Mouse (Mus musculus): ENCODE results near the gene Ireb2. TPM values are rescaled to one million over a fixed set of nuclear protein-coding genes. Genes with fewer than 3 reads are reported as not detected.
"Not testable (repeated sequence)": the region's sequence is repeated elsewhere in the genome, so short reads cannot be mapped to it uniquely, and the experiment has no call there.

Gene Ireb2
- 24.1 and 27.8 TPM in 2 replicates for polyA plus RNA-seq (2015; fragmentation: Nextera tagmentation; extraction: Ambion mirVana)

DNA sequence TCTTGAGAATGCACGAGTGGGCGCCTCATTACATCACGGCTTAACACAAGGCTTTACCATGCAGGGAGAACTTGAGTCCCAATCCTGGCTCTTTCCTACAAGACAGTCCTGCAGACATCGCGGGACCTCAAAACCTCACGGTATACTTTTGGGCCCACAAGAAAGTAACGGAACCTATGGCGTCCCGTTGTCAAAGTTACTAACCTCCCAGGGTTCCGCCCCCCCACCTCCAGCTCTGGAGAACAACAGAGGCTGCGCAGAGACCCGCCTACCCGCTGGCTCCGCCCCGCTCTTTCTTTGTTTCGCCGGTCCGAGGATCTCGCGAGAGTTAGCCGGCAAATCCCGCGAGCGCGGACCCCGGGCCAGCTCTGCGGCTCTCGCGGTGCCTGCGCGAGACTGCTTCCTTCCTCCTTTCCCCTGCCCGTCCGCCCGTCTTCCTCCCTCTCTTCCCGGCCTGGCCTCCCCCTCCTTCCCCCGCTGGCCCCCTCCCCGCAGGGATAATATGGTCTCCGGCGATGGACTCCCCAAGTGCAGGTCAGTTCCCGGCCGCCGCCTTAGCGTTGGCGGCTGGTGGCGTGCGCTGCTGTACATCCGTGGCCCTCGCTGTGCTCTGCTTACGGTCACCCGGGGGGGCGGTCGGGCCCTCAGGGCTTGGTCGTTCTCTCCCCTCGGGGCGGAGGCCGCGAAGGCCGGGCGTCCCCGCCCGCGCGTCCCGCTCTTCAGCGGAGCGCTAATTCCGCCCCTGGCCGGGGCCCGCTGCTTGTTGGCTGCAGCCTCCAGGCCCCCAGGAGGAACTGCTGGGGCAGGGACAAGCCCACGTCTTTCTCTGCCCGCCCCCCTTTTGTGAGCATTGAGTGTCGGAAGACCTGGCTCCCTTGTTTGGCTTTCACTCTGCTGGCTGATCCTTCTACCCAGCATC, at the start of gene Ireb2:
Gene Ireb2 (plus strand): TSS at position 427 of the 919 bp plus-strand sequence.
- Histone ChIP-seq H3K9me3 (no peaks in the 10 kb centered on the region), H3K4me1 (replicated peaks) (peaks cover 5% of the 10 kb centered on the region; the same call in 1 of the 2 replicates), H3K4me2 (replicated peaks) (peak within 1 kb of the TSS; percentile 66), H3K27ac (peak within 1 kb of the TSS; percentile 93), H3K27me3 (replicated peaks) (no peaks in the 10 kb centered on the region), H3K4me3 (replicated peaks) (peak within 1 kb of the TSS; percentile 85), H3K9ac (peak within 1 kb of the TSS; percentile 96), H3K36me3 (no peaks in the 10 kb centered on the region)
- WGBS = under 1% methylated on average over 72 of the region's 72 CpGs
- ATAC-seq = peak; percentile 99

DNA sequence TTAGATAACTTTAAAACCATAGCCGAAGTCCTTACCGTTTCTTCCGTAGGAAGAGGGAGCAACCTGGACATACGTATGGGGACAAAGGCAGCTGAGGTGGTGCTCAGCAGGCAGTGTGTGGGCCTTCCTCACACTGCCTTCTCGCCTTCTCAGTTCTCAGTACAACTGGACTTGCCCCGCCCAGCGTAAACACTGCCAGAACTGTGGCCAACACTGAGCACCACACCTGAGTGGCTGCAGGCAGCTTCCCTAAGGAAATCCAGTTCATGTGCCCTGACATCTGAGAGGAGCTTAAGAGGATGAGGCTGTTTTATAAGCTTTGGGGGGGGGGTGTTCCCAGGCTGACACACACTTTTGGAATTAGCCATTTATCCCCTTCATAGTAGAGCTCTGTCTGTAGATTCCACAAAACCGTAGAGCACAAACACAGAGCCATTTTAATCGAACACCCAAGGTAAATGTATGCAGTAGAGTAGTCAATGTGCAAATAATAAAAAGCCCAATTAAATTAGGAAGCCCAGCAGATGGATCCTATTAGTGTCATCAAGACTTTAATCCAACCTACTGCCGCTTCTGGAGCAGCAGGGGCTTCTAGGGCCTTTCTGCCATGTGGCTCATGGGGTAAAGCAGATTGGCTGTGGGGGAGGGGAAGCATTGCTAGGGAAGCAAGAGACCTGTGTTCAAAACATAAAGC, 46.9 kb upstream of the Ireb2 start:
- Histone ChIP-seq H3K9me3 (no peaks in the 10 kb centered on the region), H3K4me3 (replicated peaks) (no peak overlapping the region), H3K4me2 (replicated peaks) (no peak overlapping the region), H3K9ac (no peak overlapping the region), H3K36me3 (no peaks in the 10 kb centered on the region), H3K4me1 (replicated peaks) (0 out of 2 replicates have a peak, but pooled peaks cover 3% of the 10 kb centered on the region), H3K27me3 (replicated peaks) (no peaks in the 10 kb centered on the region), H3K27ac (no peak overlapping the region)
- WGBS = 61% methylated on average over 10 of the region's 10 CpGs
- peak; percentile 20; the same call in 1 of the 2 replicates for ATAC-seq

DNA sequence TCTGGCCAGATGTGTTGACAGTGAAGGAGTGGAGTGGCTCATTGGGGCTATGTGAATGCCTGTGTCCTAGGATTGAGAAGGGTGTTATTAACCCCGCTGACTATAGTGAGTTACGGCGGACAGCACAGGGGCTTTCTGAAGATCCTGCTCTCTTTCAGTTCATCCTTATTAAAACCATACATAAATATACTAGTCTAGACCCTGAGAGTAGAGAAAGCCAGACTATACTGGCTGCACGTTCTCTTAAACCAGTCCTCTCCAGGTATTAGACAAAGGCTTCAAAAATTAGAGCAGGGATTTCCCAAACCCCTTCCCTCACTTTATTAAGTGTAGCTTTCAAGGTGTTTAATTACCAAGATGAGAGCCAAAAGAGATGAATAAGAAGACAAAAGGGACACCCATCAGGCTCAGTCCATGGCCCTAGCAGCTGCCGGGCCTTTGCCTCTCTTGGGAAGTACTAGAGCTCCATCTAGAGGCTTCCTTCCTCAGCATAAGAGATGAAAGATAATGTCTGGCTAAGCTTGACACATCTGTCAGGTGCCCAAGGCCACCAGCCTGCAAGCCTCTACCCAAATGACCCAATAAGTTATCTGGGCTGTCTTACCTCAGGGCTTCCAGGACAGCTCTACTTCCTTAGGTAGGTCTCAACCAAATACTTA, 42.0 kb upstream of the Ireb2 start:
- H3K4me3 ChIP-seq (replicated peaks) = no peak overlapping the region
- H3K4me1 ChIP-seq (replicated peaks) = 0 out of 2 replicates have a peak, but pooled peaks cover under 1% of the 10 kb centered on the region
- H3K27ac ChIP-seq = no peak overlapping the region
- ATAC-seq = peak; percentile 39; the same call in 1 of the 2 replicates
- H3K36me3 ChIP-seq = no peaks in the 10 kb centered on the region
- no peak overlapping the region for H3K9ac ChIP-seq
- WGBS = 61% methylated on average over 5 of the region's 5 CpGs
- no peak overlapping the region for H3K4me2 ChIP-seq (replicated peaks)
- H3K9me3 ChIP-seq = no peaks in the 10 kb centered on the region
- H3K27me3 ChIP-seq (replicated peaks) = no peaks in the 10 kb centered on the region

DNA sequence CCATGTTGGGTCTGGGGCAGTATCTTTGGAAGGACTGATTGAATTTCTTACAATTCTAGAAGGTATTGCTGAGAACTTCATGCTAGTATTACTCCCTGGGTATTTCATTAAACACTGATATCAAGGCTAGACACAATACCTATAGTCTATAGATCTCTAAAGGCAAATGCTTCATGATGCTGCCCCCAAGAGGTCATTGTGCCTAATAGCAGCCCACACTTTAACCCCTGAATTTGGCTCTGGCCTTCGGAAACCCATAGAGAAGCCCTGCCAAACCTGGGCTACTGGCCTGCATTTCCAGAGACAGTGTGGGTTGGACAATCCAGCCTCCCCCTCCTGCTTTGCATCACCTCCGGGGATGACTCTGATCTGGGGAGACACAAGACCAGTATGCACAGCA, 33.8 kb upstream of the Ireb2 start:
- no peak for ATAC-seq
- Histone ChIP-seq H3K9ac (no peak overlapping the region), H3K9me3 (no peaks in the 10 kb centered on the region), H3K27ac (no peak overlapping the region), H3K27me3 (replicated peaks) (no peaks in the 10 kb centered on the region), H3K36me3 (no peaks in the 10 kb centered on the region), H3K4me3 (replicated peaks) (no peak overlapping the region), H3K4me1 (replicated peaks) (no peaks in the 10 kb centered on the region), H3K4me2 (replicated peaks) (no peak overlapping the region)
- 35% methylated on average over 2 of the region's 2 CpGs for WGBS

DNA sequence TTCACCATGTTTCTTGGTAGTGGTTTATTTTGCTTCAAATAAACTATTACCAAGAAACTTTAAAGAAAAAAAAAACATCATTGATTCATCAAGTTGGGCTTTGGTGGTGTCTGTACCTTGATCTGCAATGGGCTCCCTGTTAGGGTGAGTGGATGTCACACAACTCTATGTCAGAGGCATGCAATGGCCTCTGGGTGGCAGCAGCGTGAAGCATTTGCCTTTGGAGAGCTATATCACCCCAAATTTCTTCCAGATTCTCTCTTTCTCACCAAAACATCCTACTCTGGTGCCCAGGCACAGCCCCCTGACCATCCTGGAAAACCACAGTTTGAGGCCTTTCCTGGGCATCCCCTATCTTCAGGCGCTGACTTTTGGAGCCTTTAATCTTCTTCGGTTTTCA, 33.0 kb upstream of the Ireb2 start:
- Histone ChIP-seq H3K4me3 (replicated peaks) (no peak overlapping the region), H3K9me3 (no peaks in the 10 kb centered on the region), H3K4me1 (replicated peaks) (no peaks in the 10 kb centered on the region), H3K27me3 (replicated peaks) (no peaks in the 10 kb centered on the region), H3K9ac (no peak overlapping the region), H3K4me2 (replicated peaks) (no peak overlapping the region), H3K27ac (no peak overlapping the region), H3K36me3 (no peaks in the 10 kb centered on the region)
- ATAC-seq = no peak
- WGBS = 45% methylated on average over 3 of the region's 3 CpGs

DNA sequence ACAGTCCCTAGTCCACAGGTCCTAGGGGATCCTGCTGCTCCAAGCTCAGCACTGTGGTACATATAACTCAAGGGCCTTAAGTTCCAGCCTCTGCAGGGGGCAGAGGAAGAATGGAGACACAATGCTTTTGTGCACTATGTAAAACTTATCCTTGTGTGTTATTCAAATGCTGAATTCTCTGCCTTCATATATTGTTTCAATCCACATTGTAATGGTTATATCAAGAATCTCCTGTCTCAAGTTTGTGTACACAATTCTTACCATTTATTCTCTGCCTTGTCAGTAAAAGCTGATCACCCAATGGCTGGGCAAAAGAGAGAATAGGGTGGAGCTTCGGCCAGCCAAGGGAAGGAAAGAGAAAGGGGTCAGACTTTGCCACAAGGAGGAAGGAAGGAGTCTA, 29.8 kb upstream of the Ireb2 start:
- Histone ChIP-seq H3K4me1 (replicated peaks) (no peaks in the 10 kb centered on the region), H3K9ac (no peak overlapping the region), H3K27ac (no peak overlapping the region), H3K36me3 (no peaks in the 10 kb centered on the region), H3K4me2 (replicated peaks) (no peak overlapping the region), H3K9me3 (no peaks in the 10 kb centered on the region), H3K4me3 (replicated peaks) (no peak overlapping the region), H3K27me3 (replicated peaks) (no peaks in the 10 kb centered on the region)
- no peak for ATAC-seq
- WGBS = 73% methylated on average over 1 of the region's 1 CpGs

DNA sequence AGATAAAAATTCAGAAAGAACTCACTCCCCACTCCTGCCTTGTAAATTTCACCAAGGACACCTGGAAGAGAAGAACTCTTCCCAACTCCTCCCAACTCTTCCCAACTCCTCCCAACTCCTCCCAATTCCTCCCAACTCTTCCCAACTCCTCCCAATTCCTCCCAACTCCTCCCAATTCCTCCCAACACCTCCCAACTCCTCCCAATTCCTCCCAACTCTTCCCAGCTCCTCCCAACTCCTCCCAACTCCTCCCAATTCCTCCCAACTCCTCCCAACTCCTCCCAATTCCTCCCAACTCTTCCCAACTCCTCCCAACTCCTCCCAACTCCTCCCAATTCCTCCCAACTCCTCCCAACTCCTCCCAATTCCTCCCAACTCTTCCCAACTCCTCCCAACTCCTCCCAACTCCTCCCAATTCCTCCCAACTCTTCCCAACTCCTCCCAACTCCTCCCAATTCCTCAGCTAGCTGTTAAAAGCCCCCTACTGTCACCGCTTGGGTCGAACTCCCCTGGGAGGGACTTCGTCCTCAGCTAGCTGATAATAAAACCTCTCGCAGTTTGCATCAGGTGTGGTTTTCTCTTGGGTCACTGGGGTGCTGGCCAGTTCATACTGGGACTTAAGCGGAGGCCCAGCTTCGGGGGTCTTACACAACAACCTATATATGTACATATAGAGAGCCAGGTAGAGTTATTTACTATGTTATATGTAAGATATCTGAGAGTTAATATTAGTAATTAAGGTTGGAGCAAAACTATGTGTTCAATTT, 27.5 kb upstream of the Ireb2 start:
- not testable (repeated sequence) for H3K36me3 ChIP-seq; H3K4me3 ChIP-seq (replicated peaks); H3K9me3 ChIP-seq; ATAC-seq; H3K9ac ChIP-seq; H3K4me1 ChIP-seq (replicated peaks); H3K27me3 ChIP-seq (replicated peaks); H3K4me2 ChIP-seq (replicated peaks); H3K27ac ChIP-seq
- WGBS = 81% methylated on average over 6 of the region's 6 CpGs

DNA sequence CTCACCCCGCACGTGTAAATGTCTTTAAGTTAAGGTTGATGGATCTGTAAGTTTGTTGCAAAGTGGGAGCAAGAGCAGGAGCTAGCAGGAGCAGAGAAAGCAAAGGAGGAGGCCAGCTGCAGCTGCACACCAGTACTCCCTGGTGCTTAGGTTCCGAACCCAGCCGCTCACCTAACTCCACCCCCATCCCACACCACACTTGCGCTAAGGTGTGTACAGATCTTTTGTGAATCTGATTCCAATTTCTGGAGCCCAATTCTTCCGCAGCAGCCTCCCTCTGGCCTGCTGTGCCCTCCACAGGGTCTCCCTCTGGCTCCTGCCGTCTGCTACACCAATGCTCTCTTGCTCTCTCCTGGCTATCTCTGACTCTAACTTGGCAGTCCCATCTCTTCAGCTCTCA, 25.8 kb upstream of the Ireb2 start:
- Histone ChIP-seq H3K9ac (no peak overlapping the region), H3K4me2 (replicated peaks) (no peak overlapping the region), H3K36me3 (no peaks in the 10 kb centered on the region), H3K4me3 (replicated peaks) (no peak overlapping the region), H3K27ac (no peak overlapping the region), H3K27me3 (replicated peaks) (no peaks in the 10 kb centered on the region), H3K4me1 (replicated peaks) (no peaks in the 10 kb centered on the region), H3K9me3 (no peaks in the 10 kb centered on the region)
- WGBS = 60% methylated on average over 7 of the region's 7 CpGs
- ATAC-seq = no peak

DNA sequence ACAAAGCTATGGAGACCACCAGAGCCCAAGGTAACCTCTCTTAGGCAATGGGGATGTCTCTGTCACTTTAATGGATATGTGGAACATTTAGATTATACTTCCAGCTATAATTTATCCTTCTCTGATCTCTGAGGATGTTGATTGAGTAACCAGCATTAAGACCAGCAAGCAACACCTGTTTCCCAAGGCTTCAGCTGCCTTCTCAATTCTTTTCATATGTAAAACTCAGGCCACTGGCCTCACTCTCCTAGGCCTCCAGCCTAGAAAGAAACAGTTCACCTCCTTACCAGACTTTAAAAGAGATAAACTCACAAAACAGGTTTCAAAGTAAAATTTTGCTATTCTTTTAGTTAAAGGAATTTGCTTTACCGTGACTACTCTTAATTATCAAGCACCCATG, 23.4 kb upstream of the Ireb2 start:
- 83% methylated on average over 1 of the region's 1 CpGs for WGBS
- no peaks in the 10 kb centered on the region for H3K36me3 ChIP-seq
- no peaks in the 10 kb centered on the region for H3K9me3 ChIP-seq
- H3K4me1 ChIP-seq (replicated peaks) = no peaks in the 10 kb centered on the region
- H3K9ac ChIP-seq = no peak overlapping the region
- H3K4me2 ChIP-seq (replicated peaks) = no peak overlapping the region
- H3K4me3 ChIP-seq (replicated peaks) = no peak overlapping the region
- H3K27ac ChIP-seq = no peak overlapping the region
- no peak for ATAC-seq
- no peaks in the 10 kb centered on the region for H3K27me3 ChIP-seq (replicated peaks)

DNA sequence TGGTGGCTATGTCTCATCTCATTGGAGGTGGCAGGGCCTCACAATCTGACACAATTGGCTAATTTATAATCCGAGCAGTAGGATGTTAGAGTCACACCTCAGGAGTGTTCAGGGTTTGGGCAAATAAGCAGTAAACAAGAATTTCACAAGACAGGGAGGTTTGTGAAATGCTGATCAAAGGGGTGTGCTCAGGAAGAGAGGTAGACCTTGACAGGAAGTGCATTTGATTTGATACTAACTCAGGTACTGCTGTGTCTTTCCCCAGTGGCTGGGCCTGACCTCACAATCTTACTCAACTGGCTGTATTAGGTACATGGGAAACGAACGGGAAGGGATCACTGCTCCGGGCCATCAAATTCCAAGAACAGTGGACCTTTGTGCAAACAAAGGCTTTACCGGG, 21.3 kb upstream of the Ireb2 start:
- Histone ChIP-seq H3K4me2 (replicated peaks) (no peak overlapping the region), H3K4me1 (replicated peaks) (no peaks in the 10 kb centered on the region), H3K27ac (no peak overlapping the region), H3K9ac (no peak overlapping the region), H3K4me3 (replicated peaks) (no peak overlapping the region), H3K27me3 (replicated peaks) (no peaks in the 10 kb centered on the region), H3K36me3 (no peaks in the 10 kb centered on the region), H3K9me3 (no peaks in the 10 kb centered on the region)
- ATAC-seq = no peak
- WGBS = 75% methylated on average over 5 of the region's 5 CpGs

DNA sequence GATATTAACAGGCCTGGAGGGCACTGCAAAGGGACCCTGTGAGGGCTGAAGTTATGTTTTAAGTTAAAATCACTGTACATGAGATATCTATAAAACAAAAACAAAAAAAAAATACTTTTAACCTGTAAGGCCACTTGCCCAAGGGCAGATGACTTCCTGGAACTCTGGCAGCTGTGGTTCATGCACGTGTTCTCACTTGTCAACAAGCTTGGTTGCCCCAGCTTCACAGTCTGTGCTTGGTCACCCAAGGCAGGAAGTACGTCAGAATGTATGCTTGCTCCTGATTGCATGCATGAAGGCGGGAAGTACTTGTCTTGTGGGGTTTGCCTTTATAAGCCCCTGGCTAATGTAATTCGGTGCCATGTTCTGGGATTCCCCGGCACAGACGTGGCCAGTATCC, 19.7 kb upstream of the Ireb2 start:
- 65% methylated on average over 6 of the region's 6 CpGs for WGBS
- no peak overlapping the region for H3K4me2 ChIP-seq (replicated peaks)
- no peak overlapping the region for H3K9ac ChIP-seq
- no peak for ATAC-seq
- no peak overlapping the region for H3K4me3 ChIP-seq (replicated peaks)
- no peaks in the 10 kb centered on the region for H3K9me3 ChIP-seq
- H3K27me3 ChIP-seq (replicated peaks) = no peaks in the 10 kb centered on the region
- no peaks in the 10 kb centered on the region for H3K4me1 ChIP-seq (replicated peaks)
- no peak overlapping the region for H3K27ac ChIP-seq
- no peaks in the 10 kb centered on the region for H3K36me3 ChIP-seq
